Mouse (Mus musculus) embryonic fibroblast, embryonic 13.5 days (primary cell): ENCODE results near the gene Prex1.

Experiments
- CTCF ChIP-seq: IDR thresholded peaks from 2 replicates; pipeline ENCODE4 v1.5.1; 2011; ENCODE audit warnings: mild to moderate bottlenecking, control low read depth, low read length, moderate library complexity, borderline replicate concordance; ENCODE audit not compliant: insufficient read depth
- POLR2A ChIP-seq: IDR thresholded peaks from 2 replicates; pipeline ENCODE4 v1.6.1; 2011; ENCODE audit warnings: low read depth, mild to moderate bottlenecking, control low read depth, low read length, moderate library complexity

DNA sequence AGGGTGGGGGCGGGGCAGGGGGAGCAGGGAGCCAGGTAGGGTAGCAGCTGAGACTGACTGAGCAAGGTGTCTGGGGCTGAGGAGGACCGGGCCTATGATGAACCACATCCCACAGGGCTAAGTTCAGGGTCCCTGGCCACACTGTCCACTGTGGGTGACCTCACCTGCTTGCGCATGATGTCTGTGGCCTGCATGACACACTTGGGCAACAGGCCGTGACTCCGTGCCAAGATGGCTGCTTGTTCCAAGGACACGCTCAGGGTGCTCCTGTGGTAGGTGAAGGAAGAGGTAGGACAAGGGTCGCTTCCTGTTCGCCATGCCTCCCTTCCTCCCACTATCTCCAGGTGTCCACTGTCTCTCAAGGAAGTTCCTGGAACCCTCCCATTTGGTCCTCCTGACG, 144.4 kb downstream of the Prex1 start:
- TF ChIP-seq POLR2A (no peak), CTCF (no peak)
